Mouse (Mus musculus): ENCODE measurements at regions not wholly inside any gene's neighbourhood (a gene's known extent, or its start where the extent isn't known, plus 50 kb on each side); places are given as distances from the start of the nearest gene placed in this dataset.

DNA sequence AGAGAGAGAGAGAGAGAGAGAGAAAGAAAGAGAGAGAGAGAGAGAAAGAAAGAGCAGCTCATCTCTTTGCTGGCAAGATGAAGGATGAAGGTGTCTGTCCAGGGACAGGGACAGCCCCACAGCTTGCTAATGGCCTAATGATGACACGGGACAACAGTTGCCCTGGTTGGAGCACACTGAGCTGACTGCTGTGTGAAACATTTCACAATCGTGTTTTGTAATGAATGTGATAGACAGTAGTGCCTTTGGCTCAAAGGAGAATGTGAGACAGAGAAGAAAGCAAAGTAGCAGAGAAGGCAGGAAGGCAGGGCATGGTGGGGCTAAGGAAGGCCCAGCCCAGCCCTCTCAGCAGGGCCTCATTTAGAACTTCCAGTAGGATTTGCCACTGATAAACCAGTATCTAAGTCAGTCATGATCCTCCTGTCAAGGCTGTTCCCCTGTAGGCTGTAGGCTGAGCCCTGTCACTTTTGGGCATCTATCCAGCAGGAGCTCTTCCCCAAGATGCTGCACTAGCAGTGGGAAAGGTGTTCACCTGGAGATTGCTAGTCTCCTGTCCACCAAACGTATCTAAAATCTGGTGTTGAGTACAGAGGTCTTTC lies 54.2 kb upstream of the Irs2 start:
- no peak overlapping the region for H3K27ac ChIP-seq
- H3K4me1 ChIP-seq: no peaks in the 10 kb centered on the region
- no peak overlapping the region for H3K4me2 ChIP-seq
- no peaks in the 10 kb centered on the region for H3K36me3 ChIP-seq
- no peaks in the 10 kb centered on the region for H3K27me3 ChIP-seq
- H3K9me3 ChIP-seq: no peaks in the 10 kb centered on the region
- 61% methylated on average over 3 of the region's 3 CpGs for WGBS
- no peak for ATAC-seq (ENCODE audit: insufficient number of reproducible peaks, low FRiP score, low TSS enrichment, low read depth)
- H3K4me3 ChIP-seq: no peak overlapping the region
- H3K9ac ChIP-seq: no peak overlapping the region

DNA sequence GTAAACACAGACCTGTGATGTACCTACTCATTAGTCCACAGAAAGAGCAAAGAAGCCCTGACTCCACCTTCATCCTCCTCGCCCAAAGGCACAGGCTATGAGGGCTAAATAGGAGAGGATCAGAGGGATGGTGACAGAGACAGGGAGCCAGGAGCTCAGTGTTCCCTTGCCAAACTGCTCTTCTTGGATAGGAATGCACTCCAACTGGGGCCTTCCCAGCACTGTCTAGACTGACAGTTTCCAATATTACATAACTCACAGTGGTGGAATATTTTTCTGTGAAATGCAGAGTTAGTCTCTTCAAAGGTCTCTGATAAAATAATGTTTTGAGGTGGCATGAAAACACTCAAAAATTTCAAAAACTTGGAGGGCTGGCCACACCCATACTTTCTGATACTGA lies 53.5 kb upstream of the Irs2 start:
- Histone ChIP-seq H3K36me3 (no peaks in the 10 kb centered on the region), H3K27me3 (no peaks in the 10 kb centered on the region), H3K9ac (no peak overlapping the region), H3K4me3 (no peak overlapping the region), H3K4me2 (no peak overlapping the region), H3K27ac (no peak overlapping the region), H3K4me1 (no peaks in the 10 kb centered on the region), H3K9me3 (no peaks in the 10 kb centered on the region)
- ATAC-seq (ENCODE audit: insufficient number of reproducible peaks, low FRiP score, low TSS enrichment, low read depth): no peak
- WGBS: 59% methylated on average over 1 of the region's 1 CpGs

DNA sequence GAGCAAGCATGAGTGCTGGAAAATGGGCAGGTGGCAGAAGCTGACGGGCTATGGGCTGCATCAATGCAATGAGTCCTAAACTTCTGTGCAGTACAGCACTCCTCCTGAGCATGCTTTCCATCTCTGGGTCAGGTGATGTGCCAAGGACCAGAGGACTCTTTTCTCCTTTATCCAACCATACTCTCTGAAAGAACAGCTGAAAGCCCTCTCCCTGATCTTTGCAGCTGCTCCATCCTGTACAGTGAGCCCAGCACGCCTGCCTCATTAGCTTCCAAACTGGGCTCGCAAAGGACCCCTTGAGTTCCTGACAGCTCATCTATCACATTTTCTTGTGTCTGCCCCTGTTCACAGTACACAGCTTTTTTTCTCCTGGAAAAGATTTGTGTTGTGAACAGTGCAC lies 52.3 kb upstream of the Irs2 start:
- Histone ChIP-seq H3K4me3 (no peak overlapping the region), H3K4me2 (no peak overlapping the region), H3K36me3 (no peaks in the 10 kb centered on the region), H3K9me3 (no peaks in the 10 kb centered on the region), H3K4me1 (peaks cover 8% of the 10 kb centered on the region), H3K9ac (no peak overlapping the region), H3K27ac (no peak overlapping the region), H3K27me3 (no peaks in the 10 kb centered on the region)
- WGBS: 47% methylated on average over 3 of the region's 3 CpGs
- no peak for ATAC-seq (ENCODE audit: insufficient number of reproducible peaks, low FRiP score, low TSS enrichment, low read depth)

DNA sequence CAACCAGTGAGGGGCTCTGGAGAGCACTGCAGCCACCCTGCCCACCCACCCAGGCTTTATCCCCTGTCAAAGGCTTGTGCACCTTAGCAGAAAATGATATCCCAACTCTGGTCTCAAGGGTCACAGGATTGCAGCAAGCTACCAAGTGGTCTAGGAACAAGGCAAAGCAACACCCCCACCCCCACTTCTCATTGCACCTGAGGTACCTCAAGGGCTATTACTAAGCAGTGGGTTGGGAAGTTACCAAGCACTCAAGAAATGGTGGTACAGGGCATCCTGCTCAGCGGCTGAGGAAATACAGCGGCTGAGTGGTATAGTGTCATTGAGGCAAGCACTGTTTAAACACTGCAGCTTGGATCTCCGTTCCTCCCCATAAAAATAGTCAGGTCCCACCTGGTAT lies 50.1 kb upstream of the Irs2 start:
- WGBS: 81% methylated on average over 3 of the region's 3 CpGs
- Histone ChIP-seq H3K4me2 (no peak overlapping the region), H3K4me1 (peaks cover 11% of the 10 kb centered on the region), H3K27me3 (no peaks in the 10 kb centered on the region), H3K4me3 (no peak overlapping the region), H3K9ac (no peak overlapping the region), H3K9me3 (no peaks in the 10 kb centered on the region), H3K36me3 (no peaks in the 10 kb centered on the region), H3K27ac (no peak overlapping the region)
- no peak for ATAC-seq (ENCODE audit: insufficient number of reproducible peaks, low FRiP score, low TSS enrichment, low read depth)

All from limb, embryonic 15.5 days (tissue).